Mouse (Mus musculus): Measurements from ENCODE around the gene Alkbh2. TPM values are rescaled to one million over a fixed set of nuclear protein-coding genes. Genes with fewer than 3 reads are reported as not detected.

The Alkbh2 gene
- polyA plus RNA-seq, 1 experiment: 17.9 TPM

DNA sequence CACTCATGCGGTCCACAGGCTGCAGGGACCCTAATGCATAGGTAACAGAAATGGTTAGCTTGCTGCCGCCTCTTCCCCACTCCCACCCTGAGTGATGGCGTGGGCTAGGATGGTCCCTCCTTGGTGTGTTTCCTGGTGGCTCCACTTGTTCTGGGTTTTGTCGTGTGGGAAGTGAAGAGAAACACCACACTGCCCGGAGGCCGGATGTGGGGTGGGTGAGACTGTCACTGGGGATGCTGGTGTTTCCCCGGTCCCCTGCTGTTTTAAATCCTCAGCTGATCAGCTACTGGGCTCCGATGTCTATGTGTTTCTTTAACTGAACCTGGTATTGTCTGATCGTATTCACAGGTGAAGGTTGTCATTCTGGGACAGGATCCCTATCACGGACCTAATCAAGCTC, 7.5 kb upstream of the Alkbh2 start:
- Histone ChIP-seq H3K27ac (ENCODE audit: insufficient read depth, low read length) (no peak overlapping the region), H3K36me3 (ENCODE audit: control insufficient read depth, insufficient read depth, low read length, poor library complexity, severe bottlenecking) (peaks cover 58% of the 10 kb centered on the region), H3K9me3 (replicated peaks; ENCODE audit: control insufficient read depth, insufficient read depth, low read length, poor library complexity, severe bottlenecking) (no peaks in the 10 kb centered on the region), H3K4me1 (ENCODE audit: control insufficient read depth, insufficient read depth, low read length) (peaks cover 12% of the 10 kb centered on the region), H3K27me3 (ENCODE audit: control insufficient read depth, insufficient read depth, low read length, poor library complexity, severe bottlenecking) (no peaks in the 10 kb centered on the region), H3K9ac (ENCODE audit: low read depth, poor library complexity, severe bottlenecking) (no peak overlapping the region), H3K4me3 (ENCODE audit: low read depth, low read length) (no peak overlapping the region)
- TF ChIP-seq CTCF (IDR thresholded peaks at IDR 0.05; ENCODE audit: low read depth, low read length): no peak
- TF ChIP-seq POLR2A (IDR thresholded peaks at IDR 0.05; ENCODE audit: insufficient read depth, low read length): no peak
- no peak for TF ChIP-seq EP300 (IDR thresholded peaks at IDR 0.05; ENCODE audit: insufficient read depth, low read depth, low read length)

DNA sequence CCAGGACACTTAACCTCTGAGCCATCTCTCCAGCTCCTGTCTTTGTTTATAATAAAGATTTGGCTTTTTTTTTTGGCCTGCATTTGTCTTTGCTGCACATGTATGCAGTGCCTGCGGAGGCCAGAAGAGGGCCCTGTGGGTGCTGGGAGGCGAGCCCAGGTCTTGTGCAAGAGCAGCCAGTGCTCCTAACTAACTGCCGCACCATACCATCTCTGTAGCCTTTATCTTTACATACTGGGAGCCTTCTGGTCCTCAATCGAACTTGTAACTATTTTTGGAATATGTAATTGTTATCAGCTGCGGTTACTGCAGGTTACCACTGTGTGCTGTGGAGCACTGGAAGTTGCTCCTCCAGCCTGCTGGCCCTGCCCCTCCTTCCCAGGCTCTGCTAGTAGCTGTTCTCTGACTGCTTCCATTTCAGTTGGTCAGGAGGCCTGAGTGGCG, 6.1 kb upstream of the Alkbh2 start:
- Histone ChIP-seq H3K36me3 (ENCODE audit: control insufficient read depth, insufficient read depth, low read length, poor library complexity, severe bottlenecking) (peaks cover 55% of the 10 kb centered on the region), H3K27me3 (ENCODE audit: control insufficient read depth, insufficient read depth, low read length, poor library complexity, severe bottlenecking) (no peaks in the 10 kb centered on the region), H3K27ac (ENCODE audit: insufficient read depth, low read length) (no peak overlapping the region), H3K9ac (ENCODE audit: low read depth, poor library complexity, severe bottlenecking) (no peak overlapping the region), H3K9me3 (replicated peaks; ENCODE audit: control insufficient read depth, insufficient read depth, low read length, poor library complexity, severe bottlenecking) (no peaks in the 10 kb centered on the region), H3K4me3 (ENCODE audit: low read depth, low read length) (no peak overlapping the region), H3K4me1 (ENCODE audit: control insufficient read depth, insufficient read depth, low read length) (peaks cover 12% of the 10 kb centered on the region)
- TF ChIP-seq CTCF (IDR thresholded peaks at IDR 0.05; ENCODE audit: low read depth, low read length) (peak; percentile 59), POLR2A (IDR thresholded peaks at IDR 0.05; ENCODE audit: insufficient read depth, low read length) (no peak), EP300 (IDR thresholded peaks at IDR 0.05; ENCODE audit: insufficient read depth, low read depth, low read length) (no peak)

DNA sequence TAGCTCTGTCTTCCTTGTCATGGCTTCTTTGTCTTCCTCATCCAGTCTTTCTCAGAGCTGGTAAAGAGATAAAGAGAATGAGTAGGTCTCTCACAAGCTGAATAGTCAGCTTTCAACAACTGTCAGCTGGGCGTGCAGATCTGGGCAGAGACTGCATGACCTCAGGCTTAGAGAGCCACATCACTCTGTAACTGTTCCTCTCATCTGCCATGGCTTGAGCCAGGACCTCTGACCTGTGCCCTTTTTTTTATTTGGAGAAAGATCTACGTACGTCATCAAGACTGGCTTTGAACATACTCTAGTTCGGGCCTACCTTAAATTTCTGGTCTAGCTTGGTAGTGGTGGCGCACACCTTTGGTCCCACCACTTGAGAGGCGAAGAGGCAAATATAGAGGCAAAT, 4.8 kb upstream of the Alkbh2 start:
- peaks cover 9% of the 10 kb centered on the region for H3K4me1 ChIP-seq (ENCODE audit: control insufficient read depth, insufficient read depth, low read length)
- H3K27me3 ChIP-seq (ENCODE audit: control insufficient read depth, insufficient read depth, low read length, poor library complexity, severe bottlenecking): no peaks in the 10 kb centered on the region
- TF ChIP-seq CTCF (IDR thresholded peaks at IDR 0.05; ENCODE audit: low read depth, low read length) (no peak), EP300 (IDR thresholded peaks at IDR 0.05; ENCODE audit: insufficient read depth, low read depth, low read length) (no peak), POLR2A (IDR thresholded peaks at IDR 0.05; ENCODE audit: insufficient read depth, low read length) (no peak)
- H3K9ac ChIP-seq (ENCODE audit: low read depth, poor library complexity, severe bottlenecking): no peak overlapping the region
- peaks cover 50% of the 10 kb centered on the region for H3K36me3 ChIP-seq (ENCODE audit: control insufficient read depth, insufficient read depth, low read length, poor library complexity, severe bottlenecking)
- H3K9me3 ChIP-seq (replicated peaks; ENCODE audit: control insufficient read depth, insufficient read depth, low read length, poor library complexity, severe bottlenecking): no peaks in the 10 kb centered on the region
- no peak overlapping the region for H3K4me3 ChIP-seq (ENCODE audit: low read depth, low read length)
- no peak overlapping the region for H3K27ac ChIP-seq (ENCODE audit: insufficient read depth, low read length)

DNA sequence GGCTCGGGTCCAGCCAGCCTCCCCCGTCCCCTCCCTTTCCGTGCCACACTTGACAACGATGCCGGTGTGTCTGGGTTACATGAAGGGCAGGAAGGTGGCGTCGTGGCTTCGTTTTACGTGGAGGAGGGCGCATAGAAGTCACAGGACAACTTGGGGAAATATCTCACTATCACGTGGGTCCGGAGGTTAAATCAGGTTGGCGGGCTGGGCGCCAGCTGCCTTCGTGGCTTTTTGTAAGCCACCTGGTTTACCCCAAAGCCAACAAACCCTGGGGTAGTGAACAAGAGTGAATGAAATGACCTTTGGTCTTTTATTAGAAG, 3.5 kb upstream of the Alkbh2 start:
- Histone ChIP-seq H3K36me3 (ENCODE audit: control insufficient read depth, insufficient read depth, low read length, poor library complexity, severe bottlenecking) (peaks cover 36% of the 10 kb centered on the region), H3K9ac (ENCODE audit: low read depth, poor library complexity, severe bottlenecking) (peak overlapping the region; percentile 81), H3K4me1 (ENCODE audit: control insufficient read depth, insufficient read depth, low read length) (peaks cover 3% of the 10 kb centered on the region), H3K4me3 (ENCODE audit: low read depth, low read length) (peak overlapping the region; percentile 73), H3K27me3 (ENCODE audit: control insufficient read depth, insufficient read depth, low read length, poor library complexity, severe bottlenecking) (no peaks in the 10 kb centered on the region), H3K27ac (ENCODE audit: insufficient read depth, low read length) (peak overlapping the region; percentile 7; the same call in 1 of the 2 replicates), H3K9me3 (replicated peaks; ENCODE audit: control insufficient read depth, insufficient read depth, low read length, poor library complexity, severe bottlenecking) (no peaks in the 10 kb centered on the region)
- peak; percentile 30; the same call in 1 of the 2 replicates for TF ChIP-seq EP300 (IDR thresholded peaks at IDR 0.05; ENCODE audit: insufficient read depth, low read depth, low read length)
- TF ChIP-seq POLR2A (IDR thresholded peaks at IDR 0.05; ENCODE audit: insufficient read depth, low read length): no peak
- TF ChIP-seq CTCF (IDR thresholded peaks at IDR 0.05; ENCODE audit: low read depth, low read length): no peak

DNA sequence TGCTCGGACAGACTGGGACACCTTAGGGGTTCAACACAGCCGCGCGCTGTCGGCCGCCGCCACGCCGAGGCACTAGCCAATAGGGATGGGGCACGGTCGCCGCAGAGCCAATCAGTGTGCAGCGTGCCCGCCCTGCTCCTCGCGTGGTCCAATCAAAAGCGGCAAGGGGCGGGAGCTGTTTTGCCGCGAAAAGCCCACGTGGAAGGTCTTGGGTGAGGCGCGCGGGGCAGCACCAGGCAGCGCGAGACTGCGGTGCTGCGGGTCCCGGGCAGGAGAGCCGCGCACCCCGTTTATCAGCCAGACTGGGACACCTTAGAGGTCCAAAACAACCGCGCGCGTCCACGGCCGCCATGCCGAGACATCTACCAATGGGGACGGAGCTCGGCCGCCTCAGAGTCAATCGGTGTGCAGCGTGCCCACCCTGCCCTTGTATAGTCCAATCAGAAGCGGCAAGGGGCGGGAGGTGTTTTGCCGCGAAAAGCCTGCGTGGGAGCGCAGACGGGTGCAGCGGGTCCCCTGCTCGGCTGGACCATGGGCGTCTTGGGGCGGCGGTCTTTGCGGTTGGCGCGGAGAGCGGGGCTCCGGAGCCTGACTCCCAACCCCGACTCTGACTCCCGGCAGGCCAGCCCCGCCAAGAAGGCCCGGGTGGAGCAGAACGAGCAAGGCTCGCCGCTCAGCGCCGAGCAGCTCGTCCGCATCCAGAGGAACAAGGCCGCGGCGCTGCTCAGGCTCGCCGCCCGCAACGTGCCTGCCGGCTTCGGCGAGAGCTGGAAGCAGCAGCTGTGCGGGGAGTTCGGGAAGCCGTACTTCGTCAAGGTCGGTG, 2.9 kb upstream of the Alkbh2 start:
- Histone ChIP-seq H3K9ac (ENCODE audit: low read depth, poor library complexity, severe bottlenecking) (peak overlapping the region; percentile 81), H3K4me1 (ENCODE audit: control insufficient read depth, insufficient read depth, low read length) (peaks cover 5% of the 10 kb centered on the region), H3K27ac (ENCODE audit: insufficient read depth, low read length) (peak overlapping the region; percentile 7; the same call in 1 of the 2 replicates), H3K9me3 (replicated peaks; ENCODE audit: control insufficient read depth, insufficient read depth, low read length, poor library complexity, severe bottlenecking) (no peaks in the 10 kb centered on the region), H3K4me3 (ENCODE audit: low read depth, low read length) (peak overlapping the region; percentile 73), H3K27me3 (ENCODE audit: control insufficient read depth, insufficient read depth, low read length, poor library complexity, severe bottlenecking) (no peaks in the 10 kb centered on the region), H3K36me3 (ENCODE audit: control insufficient read depth, insufficient read depth, low read length, poor library complexity, severe bottlenecking) (peaks cover 31% of the 10 kb centered on the region)
- TF ChIP-seq POLR2A (IDR thresholded peaks at IDR 0.05; ENCODE audit: insufficient read depth, low read length) (no peak), EP300 (IDR thresholded peaks at IDR 0.05; ENCODE audit: insufficient read depth, low read depth, low read length) (no peak), CTCF (IDR thresholded peaks at IDR 0.05; ENCODE audit: low read depth, low read length) (no peak)

DNA sequence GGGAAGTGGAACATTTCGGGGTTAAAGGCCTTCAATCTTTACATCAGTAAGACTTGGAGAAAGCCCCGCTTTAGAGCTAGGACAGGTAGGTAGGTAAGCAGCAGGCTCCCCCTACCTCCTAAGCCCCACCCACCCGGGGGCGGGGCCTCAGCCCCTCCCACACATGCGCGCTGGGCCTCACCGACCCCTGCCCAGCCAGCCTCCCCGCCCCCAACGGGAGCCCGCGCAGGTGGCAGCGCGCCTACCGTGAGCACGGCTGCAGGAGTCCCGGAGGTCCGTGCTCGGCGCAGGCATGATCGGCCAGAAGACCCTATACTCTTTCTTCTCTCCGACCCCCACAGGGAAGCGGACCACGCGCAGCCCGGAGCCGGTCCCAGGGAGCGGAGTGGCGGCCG, 2.2 kb upstream of the Alkbh2 start, which contains the start of gene Ung:
Ung (plus strand) TSS at position 176 of the 395 bp plus-strand sequence.
- H3K9ac ChIP-seq (ENCODE audit: low read depth, poor library complexity, severe bottlenecking): peak within 1 kb of the TSS; percentile 81
- peaks cover 24% of the 10 kb centered on the region for H3K36me3 ChIP-seq (ENCODE audit: control insufficient read depth, insufficient read depth, low read length, poor library complexity, severe bottlenecking)
- H3K4me3 ChIP-seq (ENCODE audit: low read depth, low read length): peak within 1 kb of the TSS; percentile 73
- H3K27ac ChIP-seq (ENCODE audit: insufficient read depth, low read length): peak within 1 kb of the TSS; percentile 41
- H3K4me1 ChIP-seq (ENCODE audit: control insufficient read depth, insufficient read depth, low read length): peaks cover 8% of the 10 kb centered on the region
- H3K9me3 ChIP-seq (replicated peaks; ENCODE audit: control insufficient read depth, insufficient read depth, low read length, poor library complexity, severe bottlenecking): no peaks in the 10 kb centered on the region
- TF ChIP-seq CTCF (IDR thresholded peaks at IDR 0.05; ENCODE audit: low read depth, low read length) (no peak), POLR2A (IDR thresholded peaks at IDR 0.05; ENCODE audit: insufficient read depth, low read length) (peak; percentile 33), EP300 (IDR thresholded peaks at IDR 0.05; ENCODE audit: insufficient read depth, low read depth, low read length) (no peak)
- no peaks in the 10 kb centered on the region for H3K27me3 ChIP-seq (ENCODE audit: control insufficient read depth, insufficient read depth, low read length, poor library complexity, severe bottlenecking)

All from ES-Bruce4 (cell line).